Mouse (Mus musculus) kidney, adult 9 months (tissue): ENCODE results near the gene Rbfox2.

Source experiments
- DNase-seq: peaks from one replicate; pipeline ENCODE4 v3.0.0; 2022

Rbfox2 gene

GRCm38 (mm10) chr15:77225274-77225673, 81.5 kb downstream of the Rbfox2 start:
- DNase-seq: peak; percentile 52

- no peak for DNase-seq
Measured at GRCm38 (mm10) chr15:77220833-77221232, 86.0 kb downstream of the Rbfox2 start.

GRCm38 (mm10) chr15:77220137-77220536, 86.7 kb downstream of the Rbfox2 start:
- peak; percentile 85 for DNase-seq

DNA sequence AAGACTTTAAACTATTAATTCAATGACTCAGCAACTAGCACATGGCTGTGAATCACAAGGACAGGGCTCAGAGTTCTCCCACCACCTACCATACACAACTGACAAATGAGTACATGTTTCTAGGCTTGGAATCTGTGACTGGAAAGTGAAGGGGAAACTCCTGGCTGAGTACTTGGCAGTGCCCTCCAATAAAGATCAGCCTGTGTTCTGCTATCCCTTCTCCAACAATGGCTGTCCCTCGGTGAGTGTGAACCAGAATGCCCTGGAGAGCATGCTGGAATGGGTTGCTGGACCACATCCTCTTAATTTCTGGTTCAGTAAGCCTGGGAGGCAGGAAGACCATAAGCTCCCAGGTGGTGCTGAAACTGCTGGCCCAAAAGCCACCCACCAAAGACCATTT, 87.2 kb downstream of the Rbfox2 start:
- DNase-seq: no peak

GRCm38 (mm10) chr15:77218007-77218406, 88.8 kb downstream of the Rbfox2 start:
- no peak for DNase-seq

- no peak for DNase-seq
Measured at GRCm38 (mm10) chr15:77217523-77217922, 89.3 kb downstream of the Rbfox2 start.

DNA sequence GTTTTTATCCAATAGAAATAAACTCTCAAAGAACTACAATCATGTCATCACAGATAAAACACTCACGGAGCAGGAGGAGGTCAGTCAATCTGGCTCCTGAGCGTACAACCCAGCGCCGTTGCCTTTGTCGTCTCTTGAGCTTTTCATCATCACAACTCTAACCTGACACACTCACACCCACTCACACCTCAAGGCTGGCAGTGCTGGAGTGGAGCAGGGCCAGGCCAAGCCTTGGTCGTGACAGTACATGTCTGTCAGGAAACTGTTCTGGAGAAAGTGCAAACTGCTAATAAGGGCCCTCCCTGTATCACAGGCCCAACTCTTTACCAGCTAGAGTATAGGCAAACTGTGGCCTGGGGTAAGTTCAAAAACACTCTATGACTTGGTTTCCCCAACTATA, 90.1 kb downstream of the Rbfox2 start:
- DNase-seq: no peak

GRCm38 (mm10) chr15:77215178-77215800, 91.5 kb downstream of the Rbfox2 start:
- no peak for DNase-seq

DNA sequence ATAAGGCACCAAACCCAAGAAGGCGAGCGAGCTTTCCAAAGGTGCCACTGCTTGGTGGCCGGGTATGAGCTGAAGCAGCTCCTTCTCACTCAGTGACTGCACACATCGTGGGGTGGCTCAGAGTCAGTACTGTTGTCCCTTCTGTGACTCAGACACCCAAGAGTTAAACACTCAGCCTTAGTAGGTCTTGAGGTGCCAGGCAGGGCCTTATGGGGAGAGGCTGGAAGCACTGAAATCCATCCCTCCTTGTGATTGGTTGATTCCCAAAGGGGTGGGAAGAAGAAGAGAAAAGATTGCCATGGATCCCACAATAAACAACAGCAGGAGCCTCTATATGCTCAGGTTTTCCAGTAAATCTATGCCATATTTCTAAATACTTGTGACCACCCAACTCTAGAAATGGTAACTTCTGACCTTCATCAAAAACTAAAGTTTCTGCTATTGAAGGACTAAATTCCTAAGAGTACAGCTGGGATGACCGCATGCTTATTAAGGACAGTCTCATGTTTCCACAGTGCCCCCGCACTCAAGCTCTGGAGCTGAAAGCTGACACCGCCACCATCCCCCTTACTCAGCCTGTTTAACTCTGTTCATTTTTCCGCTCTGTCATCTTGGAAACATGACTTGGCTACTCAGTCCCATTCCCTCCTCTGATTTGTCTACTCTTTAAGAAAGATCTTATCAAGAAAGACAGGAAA, 92.2 kb downstream of the Rbfox2 start:
- no peak for DNase-seq

DNA sequence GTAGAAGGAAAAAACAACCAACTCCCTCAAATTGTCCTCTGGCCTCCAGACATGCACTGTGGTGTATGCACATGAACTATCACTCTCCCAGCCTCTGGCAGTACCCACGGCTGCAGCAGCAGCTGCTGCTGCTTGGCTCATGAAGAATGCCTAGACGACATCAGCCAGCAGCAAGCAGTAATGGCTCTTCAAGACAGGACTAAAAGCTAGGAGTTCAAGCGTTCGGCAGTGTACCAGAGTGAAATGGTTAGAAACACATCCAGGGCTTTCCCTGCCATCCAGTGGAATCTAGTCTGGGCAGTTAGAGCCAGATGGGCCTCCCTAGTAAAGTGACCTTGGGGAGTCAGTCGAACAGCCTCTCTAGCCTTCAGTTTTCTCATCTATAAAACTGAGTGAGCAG, 93.0 kb downstream of the Rbfox2 start:
- DNase-seq: peak; percentile 59

DNA sequence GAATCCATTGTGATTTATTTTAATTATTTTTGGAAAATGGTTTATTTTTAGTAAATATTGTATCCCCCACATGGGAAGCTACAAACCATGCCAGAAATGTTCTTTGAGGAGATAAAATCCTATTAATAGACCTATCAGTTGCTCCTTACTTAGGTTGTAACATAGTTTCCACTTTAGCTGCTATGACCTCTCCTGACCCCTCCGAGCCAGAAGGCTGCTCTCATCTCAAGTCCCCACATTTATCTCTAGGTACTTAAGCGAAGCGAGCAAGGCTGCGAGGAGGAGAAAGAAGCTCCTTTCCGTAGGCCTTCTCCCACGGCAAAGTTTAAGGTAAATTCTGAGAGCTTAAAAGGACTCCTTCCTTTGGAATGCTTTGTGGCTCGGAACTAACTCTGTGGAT, 94.0 kb downstream of the Rbfox2 start:
- no peak for DNase-seq

- no peak for DNase-seq
Measured at GRCm38 (mm10) chr15:77212217-77212757, 94.5 kb downstream of the Rbfox2 start.

DNA sequence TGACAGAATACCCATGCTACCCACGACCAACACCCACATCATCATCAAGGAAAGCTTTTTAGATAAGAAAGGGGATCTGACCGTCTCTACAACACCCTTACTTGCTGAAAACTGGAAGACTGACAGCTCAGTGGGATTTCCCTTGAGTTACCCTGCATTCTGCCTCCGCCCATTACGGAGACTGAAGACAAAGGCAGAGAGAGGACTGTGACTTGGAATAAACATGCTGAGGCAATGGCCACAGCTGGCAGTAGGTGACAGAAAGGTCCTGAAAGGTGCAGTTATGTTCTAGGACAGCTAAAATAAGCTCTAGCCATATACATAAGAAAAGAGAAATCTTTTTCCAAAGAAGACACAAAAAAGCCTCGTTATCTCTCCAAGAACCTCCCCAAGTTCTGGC, 99.8 kb downstream of the Rbfox2 start:
- no peak for DNase-seq

- no peak for DNase-seq
Measured at GRCm38 (mm10) chr15:77204951-77205350, 101.9 kb downstream of the Rbfox2 start.

DNA sequence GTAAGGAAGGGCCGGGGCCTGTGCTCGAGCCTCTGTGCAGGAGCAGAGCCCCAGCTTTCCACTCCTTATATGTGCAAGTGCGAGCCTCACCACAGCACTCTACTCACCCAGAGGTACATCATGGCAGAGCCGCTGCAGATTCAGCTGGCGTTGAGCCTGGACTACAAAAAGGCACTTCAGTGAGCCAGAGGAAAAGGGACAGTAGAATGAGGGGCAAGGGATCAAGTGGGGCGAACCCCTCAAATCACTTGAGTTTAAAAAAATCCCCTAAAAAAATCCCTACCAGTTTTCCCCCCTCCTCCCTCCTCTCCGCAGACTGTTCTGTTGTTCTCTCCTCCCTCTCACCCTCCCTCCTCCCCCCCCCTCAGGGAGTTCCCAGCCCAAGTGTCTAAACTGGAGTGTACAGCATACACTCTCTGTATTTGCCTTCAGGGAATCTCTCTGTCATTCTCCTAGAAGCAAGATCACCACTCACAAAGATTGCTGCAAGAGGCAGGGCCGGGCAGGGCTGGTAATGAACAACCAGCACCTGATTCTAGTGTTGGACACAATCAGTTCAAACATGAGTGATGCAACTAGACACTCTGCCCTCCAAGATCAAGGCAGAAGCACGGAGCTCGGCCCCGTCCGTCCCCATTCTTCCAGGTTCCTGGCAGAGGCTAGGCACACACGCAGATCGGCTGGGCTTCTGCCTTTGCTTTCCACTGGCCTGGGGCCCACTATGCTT, 103.4 kb downstream of the Rbfox2 start:
- DNase-seq: peak; percentile 71

DNA sequence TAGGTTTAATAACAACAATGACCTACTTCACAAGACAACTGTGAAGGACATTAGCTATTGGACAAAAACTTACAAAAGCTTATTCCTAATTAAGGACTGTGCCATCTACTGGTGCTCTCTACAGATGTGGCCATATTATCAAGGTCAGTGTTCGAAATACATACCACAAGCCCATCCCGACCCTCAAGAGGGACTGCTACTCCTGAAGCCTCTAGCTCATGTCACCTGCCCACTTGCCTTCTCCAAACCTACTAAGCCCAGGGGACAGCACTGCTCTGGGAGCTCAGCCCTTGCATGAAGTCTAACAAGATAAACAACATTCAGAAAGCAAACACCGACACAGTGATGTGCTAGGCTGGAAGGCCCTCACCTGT, 103.9 kb downstream of the Rbfox2 start:
- no peak for DNase-seq

DNA sequence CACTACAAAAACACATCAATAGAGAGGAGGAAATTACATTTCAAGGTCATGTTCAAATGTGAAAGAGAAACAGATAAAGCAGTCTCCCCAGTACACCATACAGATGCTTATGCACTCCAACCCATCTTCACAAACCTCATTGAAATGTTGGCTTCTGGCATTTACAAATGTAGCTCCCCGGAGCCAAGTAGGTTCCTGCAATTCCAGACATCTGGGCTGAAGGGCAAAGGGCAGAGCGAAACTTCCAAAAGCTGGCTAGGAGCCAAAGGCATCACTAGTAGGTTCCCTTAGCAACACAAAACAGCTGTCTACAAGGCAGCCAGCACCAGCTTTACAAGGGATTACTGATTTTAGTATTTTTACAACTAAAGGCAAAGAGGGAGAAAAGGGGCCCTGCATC, 104.6 kb downstream of the Rbfox2 start:
- peak; percentile 91 for DNase-seq

- peak; percentile 77 for DNase-seq
Measured at GRCm38 (mm10) chr15:77196827-77197226, 110.0 kb downstream of the Rbfox2 start.

GRCm38 (mm10) chr15:77196001-77196400, 110.8 kb downstream of the Rbfox2 start:
- no peak for DNase-seq

GRCm38 (mm10) chr15:77192154-77192935, 114.5 kb downstream of the Rbfox2 start:
- no peak for DNase-seq

DNA sequence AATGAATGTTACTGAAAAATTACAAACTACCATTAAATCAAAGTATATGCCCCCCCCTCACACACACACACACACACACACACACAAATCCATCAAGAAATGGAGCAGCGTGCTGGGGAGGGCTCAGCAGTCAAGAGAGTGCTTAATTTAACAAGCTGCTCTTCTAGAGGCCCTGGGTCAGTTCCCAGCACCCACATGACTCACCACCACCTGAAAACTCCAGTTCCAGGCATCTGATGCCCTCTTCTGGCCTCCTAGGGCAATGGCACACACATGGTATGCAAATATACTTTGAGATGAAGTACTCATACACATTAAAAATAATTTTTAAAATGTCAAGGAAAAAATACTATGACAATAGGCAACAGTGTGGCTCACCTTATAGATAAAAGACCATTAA, 120.7 kb downstream of the Rbfox2 start:
- DNase-seq: no peak

GRCm38 (mm10) chr15:77185614-77186013, 121.2 kb downstream of the Rbfox2 start:
- no peak for DNase-seq

GRCm38 (mm10) chr15:77182800-77183199, 124.0 kb downstream of the Rbfox2 start:
- DNase-seq: peak; percentile 49
